Mouse (Mus musculus) midbrain, postnatal 0 days (tissue): Measurements from ENCODE around the gene Gemin4. TPM values are rescaled to one million over a fixed set of nuclear protein-coding genes. Genes with fewer than 3 reads are reported as not detected.
A peak's percentile ranks its signal among the peaks of the same experiment; 100 is the strongest.

Experiments
- ATAC-seq: fragments of 200-750 bp; cut with Nextera tagmentation; 2 replicates; pipeline ENCODE4 v1.8.0; 2017; ENCODE audit warnings: moderate number of reproducible peaks, mild to moderate bottlenecking, moderate TSS enrichment, moderate library complexity; ENCODE audit not compliant: low FRiP score
- DNase-seq: peaks from one replicate; pipeline ENCODE4 v3.0.0-alpha.2; 2015; ENCODE audit warnings: low spot score
- H3K27ac ChIP-seq: fragments of 300-500 bp; sonication (generic); 2 replicates; pipeline ENCODE4 v1.5.1; 2014; ENCODE audit warnings: low read depth, mild to moderate bottlenecking, low read length, mixed read lengths
- H3K27me3 ChIP-seq: fragments of 300-500 bp; sonication (generic); 2 replicates; pipeline ENCODE4 v1.6.1; 2014; ENCODE audit warnings: low read length, control low read depth, mixed read lengths; ENCODE audit not compliant: insufficient read depth
- H3K36me3 ChIP-seq: fragments of 300-500 bp; sonication (generic); 2 replicates; pipeline ENCODE4 v1.6.1; 2014; ENCODE audit warnings: low read length, control low read depth, mixed read lengths; ENCODE audit not compliant: insufficient read depth
- H3K4me1 ChIP-seq: fragments of 300-500 bp; sonication (generic); 2 replicates; pipeline ENCODE4 v1.6.1; 2014; ENCODE audit warnings: mild to moderate bottlenecking, control low read depth, antibody characterized with exemption, low read length, mixed read lengths; ENCODE audit not compliant: insufficient read depth
- H3K4me2 ChIP-seq: fragments of 300-500 bp; sonication (generic); 2 replicates; pipeline ENCODE4 v1.6.1; 2014; ENCODE audit warnings: low read depth, mild to moderate bottlenecking, low read length, mixed read lengths; ENCODE audit not compliant: poor library complexity, severe bottlenecking
- H3K4me3 ChIP-seq: fragments of 300-500 bp; sonication (generic); 2 replicates; pipeline ENCODE4 v1.5.1; 2014; ENCODE audit warnings: low read depth, mild to moderate bottlenecking, low read length, moderate library complexity
- H3K9ac ChIP-seq: fragments of 300-500 bp; sonication (generic); replicated peaks from 2 replicates; pipeline ENCODE4 v1.6.1; 2014; ENCODE audit warnings: mild to moderate bottlenecking, low read length, moderate library complexity, mixed read lengths; ENCODE audit not compliant: poor library complexity, severe bottlenecking
- H3K9me3 ChIP-seq: fragments of 300-500 bp; sonication (generic); 2 replicates; pipeline ENCODE4 v1.6.1; 2016; ENCODE audit warnings: low read length, control low read depth
- CTCF ChIP-seq: IDR thresholded peaks from 2 replicates; pipeline ENCODE4 v1.5.1; 2016; ENCODE audit warnings: antibody characterized with exemption, mild to moderate bottlenecking
- WGBS: fragments of 180-500 bp; shearing (Covaris S2); extraction: QIAGEN DNeasy Blood & Tissue Kit; methylation state at CpG from one replicate; pipeline ENCODE4 v1.1.7; 2014; 5-methylcytosine and 5-hydroxymethylcytosine counted together
- polyA plus RNA-seq: library from polyadenylated mRNA; unstranded; fragments of >200 nt; fragmentation: Nextera tagmentation; extraction: Ambion mirVana; gene quantifications from 2 replicates; pipeline ENCODE4 v1.2.1, GENCODE M21; 2015
- total RNA-seq: library from RNA; depleted of rRNA; stranded (reverse); fragments of >200 nt; gene quantifications from 2 replicates; pipeline ENCODE4 v1.2.3, GENCODE M21; 2014

The Gemin4 gene
- total and polyA plus RNA-seq, 2 experiments from 2014 or later, result 7.4 to 10.1 TPM

GRCm38 (mm10) chr11:76196977-76197469 lies 20.4 kb downstream of the Gemin4 start:
- Histone ChIP-seq H3K27me3 (no peaks in the 10 kb centered on the region), H3K4me2 (no peak overlapping the region), H3K9me3 (no peaks in the 10 kb centered on the region), H3K9ac (no peak overlapping the region), H3K4me1 (no peaks in the 10 kb centered on the region), H3K27ac (no peak overlapping the region), H3K4me3 (no peak overlapping the region), H3K36me3 (no peaks in the 10 kb centered on the region)
- whole genome bisulfite sequencing, result 51% methylated on average over 8 of the region's 8 CpGs
- ATAC-seq, result no peak
- TF ChIP-seq CTCF, result no peak
- DNase-seq, result no peak

- H3K4me1 ChIP-seq, result no peaks in the 10 kb centered on the region
- H3K4me2 ChIP-seq, result no peak overlapping the region
- no peak overlapping the region for H3K4me3 ChIP-seq
- TF ChIP-seq CTCF, result no peak
- no peak for DNase-seq
- WGBS, result 57% methylated on average over 8 of the region's 8 CpGs
- no peak overlapping the region for H3K27ac ChIP-seq
- no peaks in the 10 kb centered on the region for H3K36me3 ChIP-seq
- H3K27me3 ChIP-seq, result no peaks in the 10 kb centered on the region
- H3K9ac ChIP-seq, result no peak overlapping the region
- ATAC-seq, result no peak
- H3K9me3 ChIP-seq, result no peaks in the 10 kb centered on the region
These were observed 21.0 kb downstream of the Gemin4 start for GRCm38 (mm10) chr11:76196275-76196976.

- no peak for ATAC-seq
- 89% methylated on average over 6 of the region's 6 CpGs for WGBS
These were observed 30.6 kb downstream of the Gemin4 start for GRCm38 (mm10) chr11:76186908-76187307.

GRCm38 (mm10) chr11:76183745-76184144 lies 33.7 kb downstream of the Gemin4 start:
- no peak overlapping the region for H3K4me3 ChIP-seq
- H3K36me3 ChIP-seq, result no peaks in the 10 kb centered on the region; the same call in 1 of the 2 replicates
- whole genome bisulfite sequencing, result 88% methylated on average over 4 of the region's 4 CpGs
- no peak for TF ChIP-seq CTCF
- no peak overlapping the region for H3K9ac ChIP-seq
- no peak overlapping the region for H3K27ac ChIP-seq
- ATAC-seq (no peak), DNase-seq (no peak)
- no peaks in the 10 kb centered on the region for H3K9me3 ChIP-seq
- H3K27me3 ChIP-seq, result no peaks in the 10 kb centered on the region
- H3K4me1 ChIP-seq, result no peaks in the 10 kb centered on the region; the same call in 1 of the 2 replicates
- no peak overlapping the region for H3K4me2 ChIP-seq

More at GRCm38 (mm10) chr11:76186908-76187307, 30.6 kb downstream of the Gemin4 start:
- no peaks in the 10 kb centered on the region; the same call in 1 of the 2 replicates for H3K36me3 ChIP-seq
- H3K4me1 ChIP-seq, result no peaks in the 10 kb centered on the region
- H3K4me3 ChIP-seq, result no peak overlapping the region
- no peak for TF ChIP-seq CTCF
- no peaks in the 10 kb centered on the region for H3K27me3 ChIP-seq
- H3K9me3 ChIP-seq, result no peaks in the 10 kb centered on the region
- no peak overlapping the region for H3K9ac ChIP-seq
- no peak overlapping the region for H3K4me2 ChIP-seq
- no peak for DNase-seq
- no peak overlapping the region for H3K27ac ChIP-seq

GRCm38 (mm10) chr11:76180146-76180540 lies 37.3 kb downstream of the Gemin4 start:
- TF ChIP-seq CTCF, result no peak
- Histone ChIP-seq H3K4me2 (peak overlapping the region; percentile 74), H3K36me3 (peaks cover 4% of the 10 kb centered on the region), H3K27me3 (no peaks in the 10 kb centered on the region), H3K27ac (peak overlapping the region; percentile 87; the same call in 1 of the 2 replicates), H3K4me3 (peak overlapping the region; percentile 71), H3K9ac (peak overlapping the region; percentile 81), H3K4me1 (peaks cover 5% of the 10 kb centered on the region), H3K9me3 (no peaks in the 10 kb centered on the region)
- DNase-seq, result no peak
- no peak for ATAC-seq
- WGBS, result 25% methylated on average over 7 of the region's 7 CpGs

GRCm38 (mm10) chr11:76179495-76180145 lies 37.8 kb downstream of the Gemin4 start, which contains the start of the genes Vps53 and Fam57a:
Gene Vps53, minus strand, starts transcription at chr11:76179647.
Gene Fam57a, plus strand, starts transcription at chr11:76179671.
- H3K9ac ChIP-seq, result peak within 1 kb of the TSS; percentile 81
- H3K4me2 ChIP-seq, result peak within 1 kb of the TSS; percentile 74
- no peaks in the 10 kb centered on the region for H3K27me3 ChIP-seq
- peaks cover 5% of the 10 kb centered on the region for H3K4me1 ChIP-seq
- H3K36me3 ChIP-seq, result peaks cover 4% of the 10 kb centered on the region
- ATAC-seq (peak; percentile 89), DNase-seq (peak; percentile 89)
- peak within 1 kb of the TSS; percentile 71 for H3K4me3 ChIP-seq
- no peaks in the 10 kb centered on the region for H3K9me3 ChIP-seq
- H3K27ac ChIP-seq, result peak within 1 kb of the TSS; percentile 87
- under 1% methylated on average over 37 of the region's 37 CpGs for WGBS
- TF ChIP-seq CTCF, result no peak
